Mouse (Mus musculus) kidney, embryonic 16.5 days (tissue): ENCODE measurements around the gene Armc9. TPM values are rescaled to one million over a fixed set of nuclear protein-coding genes. Genes with fewer than 3 reads are reported as not detected.

Experiments used
- ATAC-seq: fragments of 200-750 bp; cut with Nextera tagmentation; 2 replicates; pipeline ENCODE4 v1.8.0; 2017; ENCODE audit warnings: moderate TSS enrichment; ENCODE audit not compliant: low FRiP score, low TSS enrichment
- H3K27ac ChIP-seq: fragments of 300-500 bp; sonication (generic); 2 replicates; pipeline ENCODE4 v1.5.1; 2014; ENCODE audit warnings: low read length
- H3K27me3 ChIP-seq: fragments of 300-500 bp; sonication (generic); 2 replicates; pipeline ENCODE4 v1.6.1; 2014; ENCODE audit warnings: low read length, control low read depth, mixed read lengths; ENCODE audit not compliant: insufficient read depth
- H3K36me3 ChIP-seq: fragments of 300-500 bp; sonication (generic); 2 replicates; pipeline ENCODE4 v1.6.1; 2014; ENCODE audit warnings: low read length, control low read depth, mixed read lengths; ENCODE audit not compliant: insufficient read depth
- H3K4me1 ChIP-seq: fragments of 300-500 bp; sonication (generic); 2 replicates; pipeline ENCODE4 v1.6.1; 2014; ENCODE audit warnings: low read length, control low read depth, mixed read lengths; ENCODE audit not compliant: insufficient read depth
- H3K4me2 ChIP-seq: fragments of 300-500 bp; sonication (generic); replicated peaks from 2 replicates; pipeline ENCODE4 v1.6.1; 2014; ENCODE audit warnings: low read depth, low read length
- H3K4me3 ChIP-seq: fragments of 300-500 bp; sonication (generic); 2 replicates; pipeline ENCODE4 v1.5.1; 2014; ENCODE audit warnings: mild to moderate bottlenecking, low read length
- H3K9ac ChIP-seq: fragments of 300-500 bp; sonication (generic); replicated peaks from 2 replicates; pipeline ENCODE4 v1.6.1; 2014; ENCODE audit warnings: low read length
- H3K9me3 ChIP-seq: fragments of 300-500 bp; sonication (generic); 2 replicates; pipeline ENCODE4 v1.6.1; 2016; ENCODE audit warnings: low read length, control low read depth
- WGBS: fragments of 180-500 bp; shearing (Covaris S2); extraction: QIAGEN DNeasy Blood & Tissue Kit; methylation state at CpG from one replicate; pipeline ENCODE4 v1.1.7; 2014; 5-methylcytosine and 5-hydroxymethylcytosine counted together
- polyA plus RNA-seq: library from polyadenylated mRNA; unstranded; fragments of >200 nt; fragmentation: Nextera tagmentation; extraction: Ambion mirVana; gene quantifications from 2 replicates; pipeline ENCODE4 v1.2.1, GENCODE M21; 2015

Gene Armc9
- polyA plus RNA-seq, 1 experiment from 2014 or later: 26.2 TPM

GRCm38 (mm10) chr1:86257228-86257627, 102.6 kb downstream of the Armc9 start:
- no peaks in the 10 kb centered on the region for H3K4me1 ChIP-seq
- no peaks in the 10 kb centered on the region for H3K9me3 ChIP-seq
- no peak for ATAC-seq
- H3K4me3 ChIP-seq: no peak overlapping the region
- no peaks in the 10 kb centered on the region for H3K36me3 ChIP-seq
- no peak overlapping the region for H3K9ac ChIP-seq
- WGBS: 84% methylated on average over 8 of the region's 8 CpGs
- no peak overlapping the region for H3K4me2 ChIP-seq
- no peak overlapping the region for H3K27ac ChIP-seq
- H3K27me3 ChIP-seq: no peaks in the 10 kb centered on the region

DNA sequence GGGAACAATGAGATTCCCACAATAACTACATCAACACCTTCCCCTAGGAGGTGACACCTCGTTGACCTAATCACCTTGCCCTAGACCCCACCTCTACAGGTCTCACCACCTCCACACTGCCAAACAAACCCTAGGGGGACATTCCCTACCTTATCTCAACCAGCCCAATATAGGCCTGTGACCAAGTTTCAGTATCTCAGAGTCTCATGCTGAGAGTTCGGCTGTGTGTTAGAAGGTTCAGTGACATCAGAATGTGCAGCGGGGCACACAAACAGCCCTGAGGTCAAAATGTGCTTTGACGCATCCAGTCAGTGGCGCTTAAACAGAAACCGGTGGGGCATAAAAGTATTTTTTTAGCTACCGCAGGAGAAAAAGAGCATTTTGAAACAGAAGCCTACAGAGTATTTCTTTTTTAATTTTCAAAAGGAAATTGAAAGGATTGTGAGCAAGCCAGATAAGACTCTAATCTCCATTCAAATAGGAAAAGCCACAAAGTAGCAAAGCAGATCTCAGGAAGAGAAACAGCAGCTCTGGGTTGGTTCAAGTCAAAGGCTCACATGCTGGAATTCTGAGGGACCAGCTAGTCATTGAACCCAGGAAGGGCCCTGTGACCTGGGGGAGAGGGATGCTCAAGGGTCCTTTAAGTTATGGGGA, 103.7 kb downstream of the Armc9 start:
- no peaks in the 10 kb centered on the region for H3K36me3 ChIP-seq
- 58% methylated on average over 7 of the region's 7 CpGs for WGBS
- no peaks in the 10 kb centered on the region for H3K9me3 ChIP-seq
- ATAC-seq: no peak
- no peaks in the 10 kb centered on the region for H3K27me3 ChIP-seq
- no peaks in the 10 kb centered on the region for H3K4me1 ChIP-seq
- H3K27ac ChIP-seq: no peak overlapping the region
- no peak overlapping the region for H3K4me3 ChIP-seq
- H3K9ac ChIP-seq: no peak overlapping the region
- H3K4me2 ChIP-seq: no peak overlapping the region

DNA sequence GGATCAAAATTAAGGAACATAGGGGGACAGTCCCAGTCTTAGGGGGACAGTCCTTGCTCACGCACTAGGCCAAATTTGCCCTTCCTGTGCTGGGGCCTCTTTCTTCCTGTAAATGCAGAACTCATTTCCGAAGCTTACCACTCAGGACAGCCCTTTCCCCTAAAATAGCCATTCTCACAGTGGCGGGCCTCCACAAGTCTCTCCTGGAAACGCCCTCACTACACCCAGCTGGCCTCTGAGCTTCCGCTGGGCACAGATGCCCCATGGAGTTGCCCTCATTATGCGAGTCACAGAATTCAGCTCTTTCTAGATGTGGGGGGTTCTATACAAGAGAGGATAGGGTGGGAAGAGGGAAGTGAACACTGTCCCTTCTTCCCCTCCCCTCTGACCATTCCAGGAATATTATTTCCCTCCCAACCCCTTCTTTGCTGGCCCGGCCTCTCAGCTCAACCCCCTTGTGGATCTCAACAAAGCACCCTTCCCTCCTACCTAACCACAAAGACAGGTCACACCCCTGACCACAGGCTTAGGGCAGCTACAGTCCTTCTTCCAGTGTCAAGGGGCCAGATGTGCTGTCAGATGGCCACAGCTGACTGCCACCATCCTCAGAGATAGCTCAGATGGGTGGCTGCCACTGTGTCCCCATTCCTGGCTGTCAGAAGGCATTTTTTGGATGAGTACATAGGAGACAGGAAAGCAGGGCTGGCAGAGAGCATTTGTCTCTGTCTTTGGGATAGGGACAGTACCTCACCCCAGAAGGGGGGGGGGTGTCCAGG, 109.2 kb downstream of the Armc9 start:
- H3K27ac ChIP-seq: no peak overlapping the region
- no peak for ATAC-seq

DNA sequence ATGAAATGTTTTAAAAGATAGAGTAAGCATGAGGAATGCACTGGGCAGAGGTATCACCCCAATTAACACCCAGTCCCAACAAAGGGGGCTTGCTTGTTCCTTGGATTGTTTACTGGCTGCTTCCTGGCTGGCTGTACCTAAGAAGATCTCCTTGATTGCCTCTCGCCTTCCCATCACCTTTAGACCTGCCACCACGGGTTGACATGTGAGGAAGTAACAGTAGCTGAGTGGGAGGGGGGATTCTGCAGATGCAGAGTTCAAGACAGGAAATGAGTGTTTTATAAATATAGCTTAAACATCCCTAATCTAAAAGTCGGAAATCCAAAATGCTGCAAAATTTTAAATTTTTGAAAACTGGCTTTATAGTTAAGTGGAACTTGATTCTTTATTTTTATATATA, 110.5 kb downstream of the Armc9 start:
- no peaks in the 10 kb centered on the region for H3K4me1 ChIP-seq
- no peak overlapping the region for H3K27ac ChIP-seq
- no peaks in the 10 kb centered on the region for H3K36me3 ChIP-seq
- H3K4me2 ChIP-seq: no peak overlapping the region
- 36% methylated on average over 3 of the region's 3 CpGs for WGBS
- no peak overlapping the region for H3K9ac ChIP-seq
- H3K9me3 ChIP-seq: no peaks in the 10 kb centered on the region
- no peak overlapping the region for H3K4me3 ChIP-seq
- ATAC-seq: no peak
- no peaks in the 10 kb centered on the region for H3K27me3 ChIP-seq

More for the DNA sequence above, 109.2 kb downstream of the Armc9 start:
- Histone ChIP-seq H3K9me3 (no peaks in the 10 kb centered on the region), H3K36me3 (no peaks in the 10 kb centered on the region), H3K4me3 (no peak overlapping the region), H3K9ac (no peak overlapping the region), H3K4me1 (no peaks in the 10 kb centered on the region), H3K4me2 (no peak overlapping the region), H3K27me3 (no peaks in the 10 kb centered on the region)
- WGBS: 65% methylated on average over 7 of the region's 7 CpGs

DNA sequence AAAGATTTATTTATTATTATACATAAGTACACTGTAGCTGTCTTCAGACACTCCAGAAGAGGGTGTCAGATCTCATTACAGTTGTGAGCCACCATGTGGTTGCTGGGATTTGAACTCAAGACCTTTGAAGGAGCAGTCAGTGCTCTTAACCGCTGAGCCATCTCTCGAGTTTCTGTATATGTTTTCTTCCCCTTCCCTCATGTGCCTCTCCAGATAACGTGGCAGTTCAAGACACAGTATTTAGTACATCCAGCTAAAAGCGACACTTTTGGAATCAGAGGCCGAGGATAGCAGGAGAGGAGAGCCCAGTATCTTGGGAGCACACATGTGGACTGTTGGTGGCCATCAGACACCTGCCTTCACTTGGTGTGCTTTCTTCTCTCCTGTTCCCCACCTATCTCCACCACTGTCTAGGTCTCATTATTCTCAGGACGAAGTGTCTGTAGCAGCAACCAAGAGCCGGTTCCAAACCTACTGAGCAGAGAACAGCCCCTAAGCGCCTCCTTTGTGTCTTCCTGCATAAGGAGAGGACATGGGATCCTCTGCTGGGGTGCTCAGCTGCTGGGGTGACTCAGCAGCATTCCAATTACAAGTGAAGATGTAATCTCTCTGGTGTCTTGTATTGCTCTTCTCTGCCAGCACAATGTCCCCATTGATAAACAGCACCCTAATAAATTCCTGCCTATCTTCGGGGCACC, 114.1 kb downstream of the Armc9 start:
- no peak for ATAC-seq
- Histone ChIP-seq H3K36me3 (no peaks in the 10 kb centered on the region), H3K4me2 (no peak overlapping the region), H3K27me3 (no peaks in the 10 kb centered on the region), H3K4me1 (no peaks in the 10 kb centered on the region), H3K4me3 (no peak overlapping the region), H3K27ac (no peak overlapping the region), H3K9me3 (no peaks in the 10 kb centered on the region), H3K9ac (no peak overlapping the region)
- 84% methylated on average over 9 of the region's 9 CpGs for WGBS

DNA sequence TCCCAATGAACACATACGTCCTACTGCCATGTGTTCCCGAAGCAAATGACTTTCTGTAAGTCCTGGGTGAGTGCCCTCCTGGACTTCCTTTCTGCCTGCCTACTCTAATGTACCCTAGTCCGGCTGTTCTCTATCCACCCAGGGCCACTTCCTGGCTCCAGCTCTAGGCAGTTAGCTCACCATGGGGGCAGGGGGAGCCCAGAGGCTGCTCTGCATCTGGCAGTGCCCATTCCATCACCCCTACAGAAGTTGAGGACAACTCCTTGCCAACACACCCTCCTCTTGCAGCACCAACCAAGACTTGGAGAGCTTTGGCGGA, 114.6 kb downstream of the Armc9 start:
- H3K27ac ChIP-seq: no peak overlapping the region
- no peak overlapping the region for H3K4me2 ChIP-seq
- H3K4me3 ChIP-seq: no peak overlapping the region
- H3K9me3 ChIP-seq: no peaks in the 10 kb centered on the region
- H3K27me3 ChIP-seq: no peaks in the 10 kb centered on the region
- ATAC-seq: 0 out of 2 replicates have a peak, but pooled peaks have one; percentile 15
- WGBS: 67% methylated on average over 4 of the region's 4 CpGs
- H3K36me3 ChIP-seq: no peaks in the 10 kb centered on the region
- H3K4me1 ChIP-seq: no peaks in the 10 kb centered on the region
- H3K9ac ChIP-seq: no peak overlapping the region

- H3K9ac ChIP-seq: no peak overlapping the region
- no peak overlapping the region for H3K4me3 ChIP-seq
- WGBS: 82% methylated on average over 6 of the region's 6 CpGs
- no peak overlapping the region for H3K27ac ChIP-seq
- no peaks in the 10 kb centered on the region for H3K27me3 ChIP-seq
- no peaks in the 10 kb centered on the region for H3K4me1 ChIP-seq
- H3K4me2 ChIP-seq: no peak overlapping the region
- no peaks in the 10 kb centered on the region for H3K9me3 ChIP-seq
- ATAC-seq: no peak
- no peaks in the 10 kb centered on the region for H3K36me3 ChIP-seq
Observed at GRCm38 (mm10) chr1:86271707-86272106, 117.1 kb downstream of the Armc9 start.

GRCm38 (mm10) chr1:86277055-86277454, 122.5 kb downstream of the Armc9 start:
- H3K4me3 ChIP-seq: no peak overlapping the region

DNA sequence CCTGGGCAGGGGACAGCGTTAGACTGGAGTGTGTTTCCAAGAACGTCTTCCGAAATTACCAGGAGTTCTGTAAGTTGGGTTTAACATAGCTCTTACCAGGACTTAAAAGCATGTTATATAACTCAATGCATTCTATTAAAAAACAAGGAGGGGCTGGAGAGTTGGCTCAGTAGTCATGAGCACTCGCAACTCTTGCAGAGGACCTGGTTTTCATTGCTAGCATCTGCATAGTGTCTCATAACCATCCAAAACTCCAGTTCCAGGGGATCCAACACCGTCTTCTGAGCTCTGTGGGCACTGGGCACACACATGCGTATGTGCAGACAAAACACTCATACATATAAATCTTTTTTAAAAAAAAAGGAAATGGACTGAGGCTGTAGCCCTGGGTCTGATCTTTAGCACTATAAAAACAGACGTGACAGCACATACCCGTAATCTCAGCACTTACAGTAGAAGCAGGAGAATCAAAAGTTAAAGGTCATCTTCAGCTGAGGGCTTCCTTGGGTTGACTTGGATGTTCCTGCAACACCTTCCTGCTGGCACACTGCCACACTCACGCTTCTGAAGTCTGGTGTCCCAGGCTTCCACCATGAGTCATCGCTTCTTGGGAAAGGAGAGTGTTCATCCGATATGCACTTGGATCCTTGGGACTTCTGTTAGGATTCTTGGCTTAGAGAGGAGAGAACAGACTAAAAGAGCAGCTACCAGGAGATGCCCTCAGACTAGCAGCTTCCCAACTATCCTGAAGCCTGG, 127.4 kb downstream of the Armc9 start:
- ATAC-seq: no peak
- Histone ChIP-seq H3K27me3 (no peaks in the 10 kb centered on the region), H3K36me3 (no peaks in the 10 kb centered on the region), H3K27ac (no peak overlapping the region), H3K4me1 (0 out of 2 replicates have a peak, but pooled peaks cover 4% of the 10 kb centered on the region), H3K4me3 (no peak overlapping the region), H3K9ac (no peak overlapping the region), H3K4me2 (no peak overlapping the region), H3K9me3 (no peaks in the 10 kb centered on the region)
- 77% methylated on average over 11 of the region's 11 CpGs for WGBS

More at GRCm38 (mm10) chr1:86277055-86277454, 122.5 kb downstream of the Armc9 start:
- Histone ChIP-seq H3K9me3 (no peaks in the 10 kb centered on the region), H3K4me2 (no peak overlapping the region), H3K4me1 (0 out of 2 replicates have a peak, but pooled peaks cover under 1% of the 10 kb centered on the region), H3K9ac (no peak overlapping the region), H3K27me3 (no peaks in the 10 kb centered on the region), H3K27ac (no peak overlapping the region), H3K36me3 (no peaks in the 10 kb centered on the region)
- WGBS: 83% methylated on average over 5 of the region's 5 CpGs
- ATAC-seq: no peak
